Mouse (Mus musculus) kidney, adult 18-20 months (tissue): Measurements from ENCODE around the gene Snap47.
A peak's percentile ranks its signal among the peaks of the same experiment; 100 is the strongest.
"Not testable (repeated sequence)": the region's sequence is repeated elsewhere in the genome, so short reads cannot be mapped to it uniquely, and the experiment has no call there.

Experiments
- DNase-seq: peaks from one replicate; pipeline ENCODE4 v3.0.0; 2021

Snap47 gene

DNA sequence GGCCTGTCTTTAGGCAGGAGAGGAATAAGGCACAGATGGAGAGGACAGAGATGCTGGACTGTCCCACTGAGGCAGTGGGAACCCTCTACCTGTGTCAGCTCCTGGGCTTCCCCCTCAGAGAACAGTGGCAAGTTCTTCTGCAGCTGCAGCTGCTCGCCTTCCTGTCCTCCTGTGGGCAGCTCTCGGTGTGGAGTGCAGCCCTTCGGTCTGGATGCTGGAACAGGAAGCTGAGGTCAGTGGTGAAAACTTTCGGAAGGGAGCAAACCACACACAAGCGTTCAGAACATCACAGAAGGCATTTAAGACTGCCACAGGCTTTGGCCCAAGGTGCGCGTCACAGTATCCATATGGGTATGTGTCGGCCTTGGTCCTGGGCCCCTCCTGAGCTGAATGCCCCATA, 29.6 kb downstream of the Snap47 start:
- DNase-seq = no peak

DNA sequence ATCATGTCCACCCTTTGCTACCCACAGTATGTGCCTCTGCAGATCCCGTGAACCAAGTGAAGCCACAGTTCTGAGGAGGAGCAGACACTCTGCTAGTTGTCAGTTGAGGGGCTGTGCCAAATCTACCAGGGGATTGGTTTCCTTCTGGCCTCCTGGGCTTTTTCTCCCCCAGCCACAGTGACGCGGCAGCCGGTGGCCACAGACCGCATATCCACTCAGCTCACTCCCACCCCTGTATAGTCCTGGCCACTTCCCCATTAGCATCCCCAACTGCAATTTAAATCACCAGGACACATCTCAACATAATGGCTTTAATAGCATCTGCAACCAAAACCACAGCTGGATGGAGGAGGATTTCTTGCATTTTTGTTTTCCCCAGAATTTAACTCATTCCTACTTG, 32.3 kb downstream of the Snap47 start:
- no peak for DNase-seq

DNA sequence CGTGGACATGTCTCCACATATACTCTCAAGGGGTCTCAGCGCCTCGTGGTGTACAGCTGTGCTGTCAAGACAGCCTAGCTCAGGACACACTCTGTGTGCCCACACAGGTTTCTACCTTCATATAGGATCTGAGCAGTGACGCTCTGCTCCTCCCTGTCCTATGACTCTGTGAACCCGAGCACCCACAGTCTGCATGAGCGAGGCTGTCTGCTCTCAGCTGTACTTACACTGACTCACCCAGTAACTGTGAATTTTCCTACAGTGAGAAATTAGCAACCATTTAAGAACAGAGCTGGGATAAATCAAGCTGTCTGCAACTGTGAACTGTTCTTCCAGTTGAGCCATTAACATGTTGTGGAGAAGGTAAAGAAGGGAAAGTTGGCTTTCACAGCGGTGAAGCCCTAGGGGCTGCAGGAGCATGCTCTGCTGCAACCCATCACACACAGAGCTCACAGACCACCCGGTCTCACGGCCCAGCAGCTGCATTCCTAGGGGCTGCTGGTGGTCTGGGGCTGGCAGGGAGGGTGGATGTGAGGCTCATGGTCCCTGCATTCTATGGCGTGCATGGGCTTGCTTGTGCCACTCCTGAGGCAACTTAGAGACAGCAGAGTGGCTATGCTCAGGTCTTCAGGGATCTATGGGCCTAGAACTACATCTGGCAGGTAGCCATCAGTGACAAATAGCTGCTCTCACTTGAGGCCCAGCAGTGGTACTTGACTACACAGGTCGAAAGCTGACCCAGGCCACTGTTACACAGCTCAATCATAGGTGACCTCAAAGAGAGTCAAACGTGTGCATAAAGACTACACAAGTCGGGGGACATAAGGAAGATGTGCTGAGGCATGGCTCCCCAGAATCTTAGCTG, 37.8 kb downstream of the Snap47 start:
- no peak for DNase-seq

- no peak for DNase-seq
Measured at GRCm38 (mm10) chr11:59412058-59412457, 38.9 kb downstream of the Snap47 start.

- DNase-seq = no peak
Measured at GRCm38 (mm10) chr11:59410851-59411250, 40.1 kb downstream of the Snap47 start.

GRCm38 (mm10) chr11:59405761-59406160, 45.2 kb downstream of the Snap47 start:
- DNase-seq = no peak

DNA sequence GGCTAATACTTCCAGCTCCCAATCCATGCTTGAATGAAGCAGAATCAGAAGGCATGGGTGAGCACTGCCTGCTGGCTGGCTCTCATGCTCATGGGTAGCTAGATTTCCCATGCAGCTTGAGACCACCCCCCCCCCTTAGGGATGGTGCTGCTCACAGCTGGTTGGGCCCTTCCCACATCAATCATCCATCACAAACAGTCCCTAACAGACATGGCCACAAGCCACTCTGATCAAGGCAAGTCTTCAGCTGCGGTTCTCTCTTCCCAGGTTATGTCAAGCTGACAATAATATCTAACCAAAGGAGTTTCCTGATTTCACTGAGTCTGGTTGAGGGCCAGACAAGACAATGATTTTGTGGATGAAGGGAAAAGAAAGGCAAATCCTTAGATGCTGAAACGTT, 50.1 kb downstream of the Snap47 start:
- no peak for DNase-seq

- no peak for DNase-seq
Measured at GRCm38 (mm10) chr11:59399830-59400229, 51.2 kb downstream of the Snap47 start.

DNA sequence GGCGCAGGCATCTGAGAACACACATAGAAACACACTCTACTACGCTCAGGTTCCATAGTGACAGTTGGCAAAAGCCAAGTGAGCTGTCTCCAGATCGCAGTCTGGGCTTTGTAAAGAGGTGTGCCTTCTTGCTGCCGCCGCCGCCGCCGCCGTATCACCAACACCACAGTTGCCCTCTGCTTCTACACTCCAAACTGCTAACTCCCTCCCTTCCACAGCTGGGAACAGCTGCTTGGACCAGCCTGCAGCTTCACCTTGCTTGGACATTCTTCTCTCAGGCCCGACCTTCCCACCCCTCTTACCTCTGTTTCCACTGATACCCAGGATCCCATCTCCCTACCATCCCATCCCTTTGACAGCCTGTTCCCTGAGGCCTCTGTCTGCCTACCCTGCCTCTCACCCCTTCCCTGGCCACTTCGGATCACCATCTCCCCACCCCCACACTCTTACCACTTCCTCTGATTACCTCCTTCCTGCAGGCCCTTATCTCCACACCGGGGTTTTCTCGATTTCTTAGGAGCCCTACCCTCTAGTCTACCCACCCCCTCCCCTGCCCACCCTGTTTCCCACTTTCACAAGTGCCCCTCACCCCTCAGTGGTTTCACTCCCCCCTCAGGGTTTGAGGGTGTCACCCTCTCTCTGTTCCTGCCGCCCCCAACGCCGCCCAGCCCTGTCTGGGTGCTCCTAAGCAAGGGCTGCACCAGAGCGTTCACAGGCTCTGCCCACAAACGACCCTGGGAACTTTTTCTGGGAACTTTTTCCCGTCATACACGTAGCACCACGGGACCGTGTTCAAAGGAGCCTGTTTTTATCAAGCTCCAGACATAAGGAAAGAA, 53.2 kb downstream of the Snap47 start:
- no peak for DNase-seq

DNA sequence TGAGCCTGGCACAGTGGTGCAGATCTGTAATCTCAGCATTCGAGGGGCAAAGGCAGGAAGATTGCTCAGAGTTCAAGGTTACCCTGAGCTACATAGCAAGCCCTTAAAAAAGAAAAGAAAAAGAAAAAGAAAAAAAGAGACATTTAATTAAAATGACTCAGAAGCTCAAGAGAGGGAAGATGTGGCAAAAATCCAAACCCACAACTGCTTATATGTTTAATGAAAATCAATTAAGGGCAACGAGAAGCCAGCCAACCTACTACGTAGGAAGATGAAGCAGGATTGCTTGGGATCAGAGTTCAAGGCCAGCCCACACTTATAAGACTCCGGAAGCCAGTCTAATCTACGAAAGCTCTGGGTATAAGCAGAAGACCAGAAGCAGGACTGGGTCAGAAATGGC, 56.5 kb downstream of the Snap47 start:
- DNase-seq = no peak

DNA sequence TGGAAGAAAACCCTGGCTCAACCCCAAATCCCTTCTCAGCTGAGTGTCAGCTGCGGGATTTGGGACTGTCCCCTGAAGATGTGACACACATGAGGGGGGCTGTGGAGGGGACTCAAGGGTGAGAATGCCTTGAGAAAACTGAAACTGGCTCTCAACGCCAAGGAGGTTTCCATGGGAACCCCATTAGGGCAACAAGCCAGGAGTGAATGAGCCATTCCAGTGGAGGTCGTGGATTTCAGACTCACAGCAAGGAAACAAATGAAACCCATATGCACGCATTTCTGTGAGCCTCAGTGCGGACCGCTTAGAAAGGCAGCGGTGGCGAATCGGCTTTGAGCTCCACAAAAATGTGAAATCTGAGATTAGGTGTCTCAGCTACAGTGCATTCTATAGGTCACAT, 57.4 kb downstream of the Snap47 start:
- DNase-seq = peak; percentile 11

DNA sequence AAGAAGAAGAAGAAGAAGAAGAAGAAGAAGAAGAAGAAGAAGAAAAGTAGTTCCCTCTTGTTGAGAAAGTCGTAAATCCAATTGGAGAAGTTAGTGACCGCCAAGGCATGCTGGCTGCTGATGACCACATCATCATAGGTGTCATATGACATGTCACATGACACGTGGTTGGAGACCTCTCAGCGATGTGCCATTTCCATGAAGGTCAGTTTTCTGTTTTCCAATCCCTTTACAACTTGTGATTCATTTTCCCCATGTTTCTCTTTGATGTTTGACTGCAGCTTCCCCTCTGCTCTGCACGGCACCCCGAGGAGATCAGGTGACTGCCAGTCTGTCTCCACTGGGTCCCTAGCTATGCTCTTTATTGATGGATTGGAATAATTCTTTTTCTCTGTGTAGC, 58.7 kb downstream of the Snap47 start:
- no peak for DNase-seq

GRCm38 (mm10) chr11:59390470-59390869, 60.5 kb downstream of the Snap47 start:
- DNase-seq = no peak

- DNase-seq = no peak
Measured at GRCm38 (mm10) chr11:59389617-59390016, 61.4 kb downstream of the Snap47 start.

DNA sequence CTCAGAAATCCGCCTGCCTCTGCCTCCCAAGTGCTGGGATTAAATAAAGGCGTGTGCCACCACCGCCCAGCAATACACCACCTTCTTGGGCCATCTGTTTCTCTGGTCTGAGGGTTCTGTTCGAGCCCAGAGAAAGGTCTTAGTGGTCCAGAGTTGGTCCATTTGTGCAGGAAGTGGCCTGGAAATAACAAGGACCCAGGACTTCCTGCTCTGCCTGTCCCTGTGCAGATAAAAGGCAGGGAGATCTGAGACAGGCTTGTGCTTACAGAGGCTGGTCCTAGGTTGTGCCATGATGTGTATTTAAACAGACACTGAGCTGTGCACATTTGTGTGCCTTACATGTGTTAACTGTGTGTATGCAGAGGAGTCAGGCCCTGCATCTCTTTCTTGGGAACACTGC, 62.2 kb downstream of the Snap47 start:
- DNase-seq = no peak

GRCm38 (mm10) chr11:59387471-59387870, 63.5 kb downstream of the Snap47 start:
- DNase-seq = no peak

GRCm38 (mm10) chr11:59385123-59385522, 65.9 kb downstream of the Snap47 start:
- no peak for DNase-seq

- DNase-seq = peak; percentile 59
Measured at GRCm38 (mm10) chr11:59384441-59384959, 66.5 kb downstream of the Snap47 start.

DNA sequence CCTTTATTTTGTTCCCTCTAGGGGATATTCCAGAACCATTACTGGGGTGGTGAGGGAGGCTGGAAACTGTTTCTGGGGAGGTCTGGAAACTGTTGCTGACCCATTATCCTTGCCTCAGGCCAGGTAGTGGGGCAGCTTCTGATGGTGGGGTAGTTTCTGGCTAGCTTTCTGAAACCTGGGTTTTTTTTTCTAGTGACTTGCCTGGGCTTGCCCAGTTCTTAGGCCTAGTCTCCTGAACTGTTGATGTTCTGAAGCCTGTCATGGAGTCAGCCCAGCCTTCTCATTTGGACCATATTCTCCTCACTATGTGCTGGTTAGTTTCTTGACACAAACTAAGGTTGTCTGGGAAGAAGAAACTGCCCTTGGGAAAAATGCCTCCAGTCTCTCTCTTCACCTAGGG, 71.4 kb downstream of the Snap47 start:
- no peak for DNase-seq

DNA sequence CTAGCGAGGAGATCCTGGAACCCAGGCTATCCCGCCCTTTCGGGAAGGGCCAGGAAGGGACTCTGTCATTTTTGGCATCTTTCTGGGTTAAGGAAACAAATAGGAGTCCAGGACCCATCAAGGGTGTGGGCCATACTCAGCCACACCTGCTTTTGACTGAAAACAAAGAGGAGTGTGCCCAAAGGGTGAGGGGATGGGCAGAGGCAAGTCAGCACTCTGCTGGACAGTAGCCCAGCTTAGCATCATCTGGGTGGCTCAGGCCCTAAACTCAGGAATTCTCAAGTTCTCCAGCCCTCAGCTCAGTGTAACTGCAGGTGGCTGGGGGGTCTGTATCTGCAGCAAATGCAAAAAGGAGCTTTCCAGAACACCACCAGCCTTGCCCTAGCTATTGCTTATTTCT, 73.0 kb downstream of the Snap47 start:
- no peak for DNase-seq

- DNase-seq = no peak
Measured at GRCm38 (mm10) chr11:59375475-59375874, 75.5 kb downstream of the Snap47 start, which contains the start of gene Prss38. TSS of gene Prss38 (minus strand) at chr11:59375657.

GRCm38 (mm10) chr11:59369848-59370247, 81.1 kb downstream of the Snap47 start:
- no peak for DNase-seq

GRCm38 (mm10) chr11:59367955-59368354, 83.0 kb downstream of the Snap47 start:
- DNase-seq = not testable (repeated sequence)

DNA sequence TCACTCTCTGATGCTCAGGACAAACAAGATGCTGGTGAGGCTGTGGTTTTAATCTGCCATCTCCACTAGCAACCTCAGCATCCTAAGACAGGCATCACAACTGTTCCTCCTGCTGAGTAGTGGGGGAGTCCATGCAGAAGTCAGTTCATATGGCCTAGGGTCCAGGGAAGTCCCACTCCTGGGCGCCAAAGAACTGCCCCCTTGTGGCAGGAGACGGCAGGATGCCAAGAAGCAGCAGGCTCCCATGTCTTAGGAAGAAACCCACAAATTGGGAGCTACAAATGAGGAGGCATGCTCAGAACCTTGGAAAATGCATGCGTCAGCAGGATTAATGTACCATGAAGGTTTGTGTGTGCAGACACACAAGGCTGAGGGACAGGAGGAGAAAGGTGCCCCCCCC, 84.4 kb downstream of the Snap47 start:
- peak; percentile 30 for DNase-seq
